Mouse (Mus musculus): ENCODE results near the gene Ppp1r16b. TPM values are rescaled to one million over a fixed set of nuclear protein-coding genes. Genes with fewer than 3 reads are reported as not detected.
A peak's percentile ranks its signal among the peaks of the same experiment; 100 is the strongest.

The Ppp1r16b gene
- total RNA-seq, 2 experiments from 2014 or later: 0.21 to 0.31 TPM

GRCm38 (mm10) chr2:158745049-158745482 lies 79.9 kb downstream of the Ppp1r16b start:
- peak; percentile 91 for ATAC-seq (replicated peaks; ENCODE audit: poor library complexity, severe bottlenecking)

DNA sequence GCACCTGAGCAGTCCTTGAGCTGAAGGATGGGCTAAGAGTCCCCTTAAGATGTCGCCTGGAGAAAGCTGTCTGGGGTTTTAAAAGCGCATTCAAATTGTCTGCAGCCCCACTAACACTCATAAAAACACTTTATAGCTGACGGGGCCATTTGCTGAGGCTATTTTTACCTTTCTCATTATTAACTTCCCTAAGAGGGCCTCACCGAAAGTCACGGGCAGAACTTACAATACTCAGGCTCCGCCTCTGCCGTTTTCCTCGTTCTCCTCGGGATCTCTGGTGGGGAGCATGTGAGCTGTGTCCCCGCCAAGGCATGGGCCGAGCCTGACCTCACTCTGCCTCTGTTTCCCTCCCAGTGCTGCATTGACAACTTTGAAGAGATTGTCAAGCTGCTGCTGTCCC lies 81.0 kb downstream of the Ppp1r16b start:
- peak; percentile 63 for ATAC-seq (replicated peaks; ENCODE audit: poor library complexity, severe bottlenecking)

- no peak for ATAC-seq (replicated peaks; ENCODE audit: poor library complexity, severe bottlenecking)
Measured at GRCm38 (mm10) chr2:158749366-158749765, 84.2 kb downstream of the Ppp1r16b start.

DNA sequence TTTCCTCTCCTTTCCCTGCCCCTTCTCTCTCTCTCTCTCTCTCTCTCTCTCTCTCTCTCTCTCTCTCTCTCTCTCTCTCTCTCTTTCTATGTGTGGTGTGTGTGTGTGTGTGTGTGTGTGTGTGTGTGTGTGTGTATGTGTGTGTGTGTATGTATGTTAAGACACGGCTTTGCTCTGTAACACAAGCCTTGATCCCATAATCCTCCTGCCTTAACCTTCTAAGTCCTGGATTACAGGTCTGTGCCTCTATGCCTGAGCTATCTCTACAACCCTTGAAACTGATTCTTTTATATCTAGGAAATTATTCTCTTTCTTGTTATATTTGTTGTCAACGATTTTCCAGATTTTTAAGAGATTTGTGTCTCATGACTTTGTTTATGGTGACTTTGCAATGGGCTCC lies 95.0 kb downstream of the Ppp1r16b start:
- ATAC-seq (replicated peaks; ENCODE audit: poor library complexity, severe bottlenecking): no peak

DNA sequence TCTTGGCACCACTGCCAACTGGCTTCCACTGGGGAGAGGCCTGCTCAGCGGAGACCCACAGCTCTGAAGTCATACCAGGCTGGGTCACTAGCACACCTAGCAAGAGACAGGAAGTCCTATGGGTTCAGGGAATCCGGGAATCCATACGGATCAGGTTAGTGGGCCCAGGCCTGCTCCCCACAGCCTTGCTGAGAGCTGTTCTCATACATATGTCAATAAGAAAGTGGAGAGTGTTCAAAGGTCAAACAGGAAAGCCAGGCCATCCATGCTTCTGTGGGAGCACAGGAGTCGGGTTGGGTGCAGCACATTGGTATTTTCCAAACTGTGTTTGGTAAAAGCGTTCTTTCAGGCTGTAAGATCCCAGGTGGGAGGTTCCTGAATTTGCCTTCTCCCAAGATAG lies 97.1 kb downstream of the Ppp1r16b start:
- no peak for ATAC-seq (replicated peaks; ENCODE audit: poor library complexity, severe bottlenecking)

DNA sequence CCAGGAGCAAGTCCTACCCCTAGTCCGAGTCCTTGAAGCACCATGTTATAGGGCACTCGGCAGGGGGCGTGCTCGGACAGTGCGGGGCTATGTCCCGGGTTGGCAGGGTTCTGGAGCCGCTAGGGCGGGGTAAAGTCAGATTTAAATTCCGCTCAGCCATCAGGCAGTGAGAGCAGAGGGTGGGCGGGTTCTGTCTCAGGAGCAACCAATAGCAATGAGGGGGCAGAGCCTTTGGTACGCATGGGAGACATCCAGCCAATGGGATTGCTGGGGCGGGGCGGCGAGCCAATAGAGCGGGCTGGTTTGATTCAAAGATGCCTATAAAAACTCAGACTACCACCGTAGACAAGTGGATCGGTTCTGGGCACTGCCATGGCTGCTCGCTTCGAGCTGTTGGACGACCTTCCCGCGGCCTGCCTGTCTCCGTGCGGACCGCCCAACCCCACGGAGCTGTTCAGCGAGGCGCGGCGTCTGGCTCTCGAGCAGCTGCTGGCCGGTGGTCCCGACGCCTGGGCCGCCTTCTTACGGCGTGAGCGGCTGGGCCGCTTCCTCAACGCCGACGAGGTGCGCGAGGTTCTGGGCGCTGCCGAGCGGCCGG lies 102.6 kb downstream of the Ppp1r16b start, which contains the start of gene Fam83d:
Fam83d (plus strand) TSS at position 352 of the 598 bp plus-strand sequence.
- peak; percentile 89 for ATAC-seq (replicated peaks; ENCODE audit: poor library complexity, severe bottlenecking)

DNA sequence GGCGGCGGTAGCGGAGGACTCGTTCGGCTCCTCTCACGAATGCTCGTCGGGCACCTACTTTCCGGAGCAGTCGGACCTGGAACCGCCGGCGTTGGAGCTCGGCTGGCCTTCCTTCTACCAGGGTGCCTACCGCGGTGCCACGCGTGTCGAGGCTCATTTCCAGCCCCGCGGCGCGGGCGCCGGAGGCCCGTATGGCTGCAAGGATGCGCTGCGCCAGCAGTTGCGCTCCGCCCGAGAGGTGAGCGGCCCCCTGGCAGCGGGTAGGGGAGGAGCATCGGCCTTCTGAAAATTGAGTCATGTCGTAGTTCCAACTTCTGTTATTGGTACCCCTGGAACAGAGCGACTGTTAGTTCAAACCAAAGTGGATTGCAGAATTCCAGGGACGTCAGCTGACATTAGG lies 103.2 kb downstream of the Ppp1r16b start:
- peak; percentile 34 for ATAC-seq (replicated peaks; ENCODE audit: poor library complexity, severe bottlenecking)

- no peak for ATAC-seq (replicated peaks; ENCODE audit: poor library complexity, severe bottlenecking)
Measured at GRCm38 (mm10) chr2:158768771-158769170, 103.6 kb downstream of the Ppp1r16b start.

- ATAC-seq (replicated peaks; ENCODE audit: poor library complexity, severe bottlenecking): no peak
Measured at GRCm38 (mm10) chr2:158770126-158770757, 105.0 kb downstream of the Ppp1r16b start.

DNA sequence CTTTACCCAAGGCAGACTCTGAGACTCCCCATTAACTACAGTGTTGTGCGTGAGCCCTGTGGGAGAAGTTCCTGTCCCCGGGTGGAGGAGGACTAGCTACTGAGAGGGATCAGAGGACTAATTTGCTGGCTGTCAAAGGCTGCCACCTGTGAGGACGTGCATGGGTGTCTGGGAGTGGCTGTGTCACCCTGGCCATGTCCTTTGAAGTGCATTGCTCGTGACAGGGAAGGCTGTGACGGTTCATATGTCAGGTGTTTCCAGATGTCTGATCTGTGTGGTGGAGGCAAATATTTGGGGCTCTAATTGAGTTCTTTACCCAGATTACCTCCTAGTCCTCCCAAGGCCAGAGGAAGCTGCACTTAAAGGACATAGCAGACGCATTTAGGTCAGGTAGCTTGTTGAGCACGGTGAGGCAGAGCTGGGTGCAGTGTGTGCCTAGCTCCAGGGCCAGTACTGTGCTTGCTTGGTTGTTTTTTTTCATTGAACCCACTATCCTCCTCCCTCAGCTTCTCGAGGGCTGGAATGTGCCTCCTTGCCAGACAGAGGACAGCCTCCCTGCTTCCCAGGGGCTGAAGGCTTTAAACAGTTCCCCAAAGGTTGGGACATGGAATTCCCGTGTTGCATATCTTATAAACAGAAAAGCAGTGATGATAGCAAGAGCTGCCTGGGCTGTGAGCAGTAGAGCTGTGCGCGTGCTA lies 106.0 kb downstream of the Ppp1r16b start:
- no peak for ATAC-seq (replicated peaks; ENCODE audit: poor library complexity, severe bottlenecking)

- ATAC-seq (replicated peaks; ENCODE audit: poor library complexity, severe bottlenecking): peak; percentile 79
Measured at GRCm38 (mm10) chr2:158772808-158773207, 107.6 kb downstream of the Ppp1r16b start.

DNA sequence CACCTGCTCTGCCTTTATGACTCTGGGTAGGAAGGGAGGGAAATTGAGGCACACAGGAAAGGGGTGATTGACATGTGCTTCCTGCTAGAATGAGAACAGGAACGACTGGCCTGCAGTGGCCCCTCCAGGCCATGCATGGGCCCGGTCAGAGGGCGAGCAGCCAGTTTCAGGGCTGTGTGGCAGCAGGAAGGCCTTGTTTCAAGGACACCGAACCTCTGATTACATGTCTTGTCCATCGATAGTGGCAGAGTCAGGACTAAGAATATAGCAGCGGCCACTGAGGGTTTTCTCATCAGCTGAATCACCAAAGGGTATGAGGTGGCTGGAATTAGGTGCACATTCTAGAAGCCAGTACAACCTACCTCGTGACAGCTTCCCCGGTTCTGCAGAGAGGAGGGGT lies 109.7 kb downstream of the Ppp1r16b start:
- ATAC-seq (replicated peaks; ENCODE audit: poor library complexity, severe bottlenecking): no peak

DNA sequence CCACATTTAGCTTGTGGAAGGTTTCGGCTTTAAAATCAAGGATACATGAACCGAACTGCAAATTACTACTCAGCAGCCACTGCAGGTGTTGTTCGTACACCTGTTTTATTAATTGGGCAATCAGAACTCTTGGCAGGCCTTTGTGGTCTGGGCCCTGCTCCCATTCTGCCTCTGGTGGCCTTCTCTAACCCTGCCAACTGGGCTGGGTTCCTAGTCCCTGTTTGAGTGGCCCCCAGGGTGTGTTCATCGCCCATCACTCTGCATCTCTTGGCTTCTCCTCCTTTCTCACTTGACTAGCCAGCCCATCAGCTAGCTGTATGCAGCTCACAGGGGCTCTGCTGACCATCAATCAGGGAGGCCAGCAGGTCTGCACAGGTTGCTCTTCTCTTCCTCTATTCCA lies 111.5 kb downstream of the Ppp1r16b start:
- no peak for ATAC-seq (replicated peaks; ENCODE audit: poor library complexity, severe bottlenecking)

- no peak for ATAC-seq (replicated peaks; ENCODE audit: poor library complexity, severe bottlenecking)
Measured at GRCm38 (mm10) chr2:158777490-158777889, 112.3 kb downstream of the Ppp1r16b start.

DNA sequence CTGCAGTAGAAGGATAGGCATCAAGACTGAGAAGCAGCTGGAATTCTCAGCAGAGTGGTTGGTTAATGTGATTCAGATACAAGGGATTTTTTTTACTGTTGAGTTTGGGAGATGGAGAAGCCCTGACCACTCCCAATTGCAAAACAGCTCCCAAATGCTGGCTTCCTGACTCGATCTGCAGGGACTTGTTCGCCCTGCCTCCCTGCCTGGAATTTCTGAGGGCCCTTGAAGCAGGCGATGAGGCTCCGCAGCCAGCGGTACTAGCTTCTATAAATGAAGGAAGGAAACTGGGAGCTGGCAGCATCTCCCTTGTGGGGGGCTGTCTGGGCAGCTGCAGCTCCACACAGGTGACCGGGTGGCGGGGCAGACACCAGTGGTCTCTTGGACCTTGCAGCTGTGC lies 113.2 kb downstream of the Ppp1r16b start:
- ATAC-seq (replicated peaks; ENCODE audit: poor library complexity, severe bottlenecking): no peak

DNA sequence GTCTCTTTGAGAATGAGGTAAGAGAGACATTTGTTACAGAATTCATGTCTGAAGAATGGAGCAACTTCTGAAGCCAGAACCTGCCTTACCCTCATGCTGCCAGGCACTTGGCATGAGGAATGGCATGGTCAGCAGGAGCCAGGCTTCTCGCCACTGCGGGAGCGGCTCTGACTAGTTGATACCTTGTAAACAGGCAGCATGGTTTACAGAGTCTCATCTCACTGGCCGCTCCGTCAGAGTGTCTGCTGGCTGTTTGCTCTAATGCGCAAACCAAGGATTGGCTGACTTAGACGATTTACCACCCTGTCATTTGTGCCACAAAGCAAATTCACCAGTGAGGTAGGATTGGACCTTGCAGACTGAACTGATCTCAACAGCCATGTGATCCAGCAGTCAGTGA lies 115.9 kb downstream of the Ppp1r16b start:
- no peak for ATAC-seq (replicated peaks; ENCODE audit: poor library complexity, severe bottlenecking)

DNA sequence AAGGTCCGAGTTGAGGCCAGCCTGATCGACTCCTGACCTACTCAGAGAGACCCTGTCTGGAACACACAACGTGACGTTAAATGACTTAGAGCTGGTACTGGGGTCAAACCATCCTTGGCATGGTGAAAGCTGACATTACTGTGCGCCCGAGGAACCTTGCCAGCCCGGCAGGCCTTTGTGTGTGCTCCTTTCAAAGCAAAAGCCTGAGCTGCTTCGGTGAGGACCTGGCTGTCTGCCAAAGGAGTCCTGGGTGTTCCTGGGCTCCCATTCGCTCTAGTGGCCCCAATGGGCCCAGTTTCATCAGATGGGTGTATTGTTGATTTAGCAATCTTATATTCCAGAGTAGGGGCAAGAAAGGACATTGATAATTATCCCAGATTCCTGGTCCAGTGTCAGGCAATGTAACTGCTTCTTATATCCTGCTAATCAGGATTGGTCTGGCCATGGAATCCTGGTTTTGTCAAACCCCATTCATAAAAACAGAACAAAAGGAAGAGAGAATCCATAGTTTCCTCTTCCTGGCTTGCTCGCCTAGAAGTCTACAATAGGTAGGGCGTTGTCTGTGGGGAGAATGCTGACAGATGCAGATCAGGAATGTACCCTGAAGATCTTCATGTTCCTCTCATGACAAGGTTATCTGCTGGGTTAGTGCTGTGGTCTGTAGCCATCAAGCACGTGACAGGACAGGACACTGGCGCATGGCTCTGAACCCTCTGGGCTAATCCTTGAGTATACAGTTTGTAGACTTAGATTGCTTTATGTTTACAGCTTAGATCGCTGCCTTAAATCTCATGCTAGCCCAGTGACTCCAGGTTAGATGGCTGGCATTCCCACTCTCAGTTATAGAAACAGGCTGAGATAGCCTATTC lies 122.0 kb downstream of the Ppp1r16b start:
- no peak for ATAC-seq (replicated peaks; ENCODE audit: poor library complexity, severe bottlenecking)

- peak; percentile 96 for ATAC-seq (replicated peaks; ENCODE audit: poor library complexity, severe bottlenecking)
Measured at GRCm38 (mm10) chr2:158794494-158795004, 129.4 kb downstream of the Ppp1r16b start, which contains the start of gene Dhx35. Gene Dhx35, plus strand, starts transcription at chr2:158794807.

- ATAC-seq (replicated peaks; ENCODE audit: poor library complexity, severe bottlenecking): no peak
Measured at GRCm38 (mm10) chr2:158795043-158795442, 129.8 kb downstream of the Ppp1r16b start.

- ATAC-seq (replicated peaks; ENCODE audit: poor library complexity, severe bottlenecking): no peak
Measured at GRCm38 (mm10) chr2:158795875-158796274, 130.7 kb downstream of the Ppp1r16b start.
